Mouse (Mus musculus) olfactory bulb, adult 2 months (tissue): ENCODE results near the gene Inf2.

ENCODE experiments used
- CTCF ChIP-seq: fragments of 200-500 bp; IDR thresholded peaks from 2 replicates; pipeline ENCODE4 v1.5.1; 2012; ENCODE audit warnings: low read depth, mild to moderate bottlenecking, low read length, moderate library complexity; ENCODE audit not compliant: insufficient read depth
- POLR2A ChIP-seq: fragments of 200-500 bp; IDR thresholded peaks from 2 replicates; pipeline ENCODE4 v1.6.1; 2012; ENCODE audit warnings: mild to moderate bottlenecking, low read depth, low read length, moderate library complexity; ENCODE audit not compliant: insufficient read depth

- TF ChIP-seq CTCF (no peak), POLR2A (no peak)
Observed at GRCm38 (mm10) chr12:112626455-112626854, 37.9 kb downstream of the Inf2 start.
